Mouse (Mus musculus) intestine, embryonic 15.5 days (tissue): Measurements from ENCODE around the gene Poll. TPM values are rescaled to one million over a fixed set of nuclear protein-coding genes. Genes with fewer than 3 reads are reported as not detected.
"Not testable (repeated sequence)": the region's sequence is repeated elsewhere in the genome, so short reads cannot be mapped to it uniquely, and the experiment has no call there.

ENCODE experiments used
- ATAC-seq: fragments of 200-750 bp; cut with Nextera tagmentation; 2 replicates; pipeline ENCODE4 v1.8.0; 2017; ENCODE audit warnings: moderate TSS enrichment, moderate library complexity
- H3K27ac ChIP-seq: fragments of 300-500 bp; sonication (generic); 2 replicates; pipeline ENCODE4 v1.5.1; 2015; ENCODE audit warnings: mild to moderate bottlenecking, inconsistent platforms
- H3K27me3 ChIP-seq: fragments of 300-500 bp; sonication (generic); replicated peaks from 2 replicates; pipeline ENCODE4 v1.6.1; 2015; ENCODE audit warnings: inconsistent platforms
- H3K36me3 ChIP-seq: fragments of 300-500 bp; sonication (generic); 2 replicates; pipeline ENCODE4 v1.6.1; 2015; ENCODE audit warnings: inconsistent platforms
- H3K4me1 ChIP-seq: fragments of 300-500 bp; sonication (generic); replicated peaks from 2 replicates; pipeline ENCODE4 v1.6.1; 2015; ENCODE audit warnings: inconsistent platforms
- H3K4me2 ChIP-seq: fragments of 300-500 bp; sonication (generic); replicated peaks from 2 replicates; pipeline ENCODE4 v1.6.1; 2015; ENCODE audit warnings: mild to moderate bottlenecking, inconsistent platforms
- H3K4me3 ChIP-seq: fragments of 300-500 bp; sonication (generic); replicated peaks from 2 replicates; pipeline ENCODE4 v1.5.1; 2015; ENCODE audit warnings: inconsistent platforms
- H3K9ac ChIP-seq: fragments of 300-500 bp; sonication (generic); 2 replicates; pipeline ENCODE4 v1.6.1; 2015; ENCODE audit warnings: inconsistent platforms
- H3K9me3 ChIP-seq: fragments of 300-500 bp; sonication (generic); 2 replicates; pipeline ENCODE4 v1.6.1; 2016; ENCODE audit warnings: inconsistent platforms
- WGBS: fragments of 180-500 bp; shearing (Covaris S2); methylation state at CpG from one replicate; pipeline ENCODE4 v1.1.7; 2015; 5-methylcytosine and 5-hydroxymethylcytosine counted together
- polyA plus RNA-seq: library from polyadenylated mRNA; unstranded; fragments of >200 nt; fragmentation: Nextera tagmentation; extraction: Ambion mirVana; gene quantifications from 2 replicates; pipeline ENCODE4 v1.2.1, GENCODE M21; 2015

Gene Poll
- polyA plus RNA-seq, 1 experiment from 2014 or later = 13.3 TPM

GRCm38 (mm10) chr19:45574941-45575631, 14.8 kb upstream of the Poll start:
- ATAC-seq = peak; percentile 56
- 35% methylated on average over 19 of the region's 19 CpGs for WGBS
- H3K36me3 ChIP-seq = peaks cover 6% of the 10 kb centered on the region; the same call in 1 of the 2 replicates
- H3K9me3 ChIP-seq = no peaks in the 10 kb centered on the region
- peak overlapping the region; percentile 68; the same call in 1 of the 2 replicates for H3K27ac ChIP-seq
- H3K27me3 ChIP-seq = no peaks in the 10 kb centered on the region
- H3K9ac ChIP-seq = no peak overlapping the region
- peaks cover 29% of the 10 kb centered on the region for H3K4me1 ChIP-seq
- H3K4me3 ChIP-seq = no peak overlapping the region
- H3K4me2 ChIP-seq = peak overlapping the region; percentile 24

- 66% methylated on average over 7 of the region's 7 CpGs for WGBS
- no peak for ATAC-seq
- Histone ChIP-seq H3K4me2 (no peak overlapping the region), H3K9me3 (no peaks in the 10 kb centered on the region), H3K27ac (no peak overlapping the region), H3K36me3 (peaks cover 4% of the 10 kb centered on the region; the same call in 1 of the 2 replicates), H3K27me3 (no peaks in the 10 kb centered on the region), H3K4me1 (peaks cover 34% of the 10 kb centered on the region), H3K9ac (no peak overlapping the region), H3K4me3 (no peak overlapping the region)
These were observed 14.1 kb upstream of the Poll start for GRCm38 (mm10) chr19:45574339-45574898.

GRCm38 (mm10) chr19:45573861-45574267, 13.5 kb upstream of the Poll start:
- peaks cover 4% of the 10 kb centered on the region; the same call in 1 of the 2 replicates for H3K36me3 ChIP-seq
- H3K27ac ChIP-seq = no peak overlapping the region
- no peak overlapping the region for H3K4me3 ChIP-seq
- 22% methylated on average over 6 of the region's 6 CpGs for WGBS
- peaks cover 34% of the 10 kb centered on the region for H3K4me1 ChIP-seq
- no peak overlapping the region for H3K9ac ChIP-seq
- no peaks in the 10 kb centered on the region for H3K27me3 ChIP-seq
- ATAC-seq = peak; percentile 35; the same call in 1 of the 2 replicates
- no peak overlapping the region for H3K4me2 ChIP-seq
- H3K9me3 ChIP-seq = no peaks in the 10 kb centered on the region

- 82% methylated on average over 6 of the region's 6 CpGs for WGBS
- peaks cover 34% of the 10 kb centered on the region for H3K4me1 ChIP-seq
- H3K4me3 ChIP-seq = no peak overlapping the region
- H3K9me3 ChIP-seq = no peaks in the 10 kb centered on the region
- no peak overlapping the region for H3K27ac ChIP-seq
- no peaks in the 10 kb centered on the region for H3K36me3 ChIP-seq
- no peak for ATAC-seq
- no peak overlapping the region for H3K9ac ChIP-seq
- no peaks in the 10 kb centered on the region for H3K27me3 ChIP-seq
- H3K4me2 ChIP-seq = no peak overlapping the region
These were observed 12.7 kb upstream of the Poll start for GRCm38 (mm10) chr19:45573033-45573432.

GRCm38 (mm10) chr19:45567367-45567766, 7.0 kb upstream of the Poll start:
- Histone ChIP-seq H3K9ac (no peak overlapping the region), H3K9me3 (no peaks in the 10 kb centered on the region), H3K27ac (no peak overlapping the region), H3K4me2 (no peak overlapping the region), H3K4me3 (no peak overlapping the region), H3K27me3 (no peaks in the 10 kb centered on the region), H3K4me1 (peaks cover 9% of the 10 kb centered on the region), H3K36me3 (no peaks in the 10 kb centered on the region)
- ATAC-seq = no peak
- WGBS = 44% methylated on average over 14 of the region's 14 CpGs

- Histone ChIP-seq H3K36me3 (no peaks in the 10 kb centered on the region), H3K4me3 (no peak overlapping the region), H3K27me3 (no peaks in the 10 kb centered on the region), H3K9me3 (no peaks in the 10 kb centered on the region), H3K27ac (no peak overlapping the region), H3K4me2 (no peak overlapping the region), H3K9ac (no peak overlapping the region), H3K4me1 (peaks cover 9% of the 10 kb centered on the region)
- WGBS = 55% methylated on average over 15 of the region's 15 CpGs
- ATAC-seq = no peak
These were observed 5.8 kb upstream of the Poll start for GRCm38 (mm10) chr19:45565925-45566715.

- Histone ChIP-seq H3K27ac (no peak overlapping the region), H3K4me3 (no peak overlapping the region), H3K9me3 (no peaks in the 10 kb centered on the region), H3K4me2 (no peak overlapping the region), H3K4me1 (peaks cover 17% of the 10 kb centered on the region), H3K9ac (no peak overlapping the region), H3K36me3 (no peaks in the 10 kb centered on the region), H3K27me3 (no peaks in the 10 kb centered on the region)
- WGBS = 93% methylated on average over 11 of the region's 11 CpGs
- ATAC-seq = no peak
These were observed 6.2 kb downstream of the Poll start for GRCm38 (mm10) chr19:45554136-45554535.

GRCm38 (mm10) chr19:45552187-45552586, 8.1 kb downstream of the Poll start:
- Histone ChIP-seq H3K4me2 (no peak overlapping the region), H3K4me3 (no peak overlapping the region), H3K9ac (no peak overlapping the region), H3K36me3 (no peaks in the 10 kb centered on the region), H3K27ac (0 out of 2 replicates have a peak overlapping the region, but pooled peaks have one; percentile 11), H3K27me3 (no peaks in the 10 kb centered on the region), H3K4me1 (peaks cover 17% of the 10 kb centered on the region), H3K9me3 (no peaks in the 10 kb centered on the region)
- ATAC-seq = peak; percentile 64
- WGBS = 33% methylated on average over 6 of the region's 6 CpGs

- Histone ChIP-seq H3K36me3 (no peaks in the 10 kb centered on the region), H3K27ac (no peak overlapping the region), H3K9me3 (no peaks in the 10 kb centered on the region), H3K4me1 (peaks cover 17% of the 10 kb centered on the region), H3K4me2 (no peak overlapping the region), H3K4me3 (no peak overlapping the region), H3K9ac (no peak overlapping the region), H3K27me3 (peaks cover 7% of the 10 kb centered on the region; the same call in 1 of the 2 replicates)
- WGBS = 68% methylated on average over 4 of the region's 4 CpGs
- ATAC-seq = no peak
These were observed 10.4 kb downstream of the Poll start for GRCm38 (mm10) chr19:45549948-45550347.

GRCm38 (mm10) chr19:45549128-45549915, 11.0 kb downstream of the Poll start:
- Histone ChIP-seq H3K36me3 (no peaks in the 10 kb centered on the region), H3K27me3 (peaks cover 7% of the 10 kb centered on the region; the same call in 1 of the 2 replicates), H3K9ac (no peak overlapping the region), H3K27ac (no peak overlapping the region), H3K9me3 (no peaks in the 10 kb centered on the region), H3K4me3 (no peak overlapping the region), H3K4me2 (no peak overlapping the region), H3K4me1 (peaks cover 19% of the 10 kb centered on the region)
- no peak for ATAC-seq
- WGBS = 79% methylated on average over 23 of the region's 23 CpGs

GRCm38 (mm10) chr19:45548196-45548595, 12.1 kb downstream of the Poll start:
- H3K9ac ChIP-seq, H3K4me2 ChIP-seq, H3K9me3 ChIP-seq, H3K27ac ChIP-seq, H3K27me3 ChIP-seq, H3K4me3 ChIP-seq, H3K36me3 ChIP-seq: not testable (repeated sequence)
- H3K4me1 ChIP-seq = peaks cover 20% of the 10 kb centered on the region
- ATAC-seq = peak; percentile 44; the same call in 1 of the 2 replicates

GRCm38 (mm10) chr19:45544925-45545321, 15.4 kb downstream of the Poll start:
- peaks cover 25% of the 10 kb centered on the region for H3K27me3 ChIP-seq
- ATAC-seq = peak; percentile 73
- no peaks in the 10 kb centered on the region for H3K9me3 ChIP-seq
- peaks cover 7% of the 10 kb centered on the region for H3K4me1 ChIP-seq
- peak overlapping the region; percentile 48 for H3K9ac ChIP-seq
- no peak overlapping the region for H3K27ac ChIP-seq
- under 1% methylated on average over 30 of the region's 30 CpGs for WGBS
- H3K4me2 ChIP-seq = peak overlapping the region; percentile 90
- peak overlapping the region; percentile 41 for H3K4me3 ChIP-seq
- H3K36me3 ChIP-seq = no peaks in the 10 kb centered on the region
